Mouse (Mus musculus): ENCODE results near the gene Tfdp1. TPM values are rescaled to one million over a fixed set of nuclear protein-coding genes. Genes with fewer than 3 reads are reported as not detected.

The Tfdp1 gene
- polyA plus RNA-seq, 1 experiment = 124 TPM

- H3K4me3 ChIP-seq (ENCODE audit: insufficient read depth, poor library complexity, severe bottlenecking) = no peak overlapping the region
- no peak for TF ChIP-seq CTCF (IDR thresholded peaks at IDR 0.05; ENCODE audit: control insufficient read depth, insufficient read depth, insufficient read length)
- H3K79me2 ChIP-seq (ENCODE audit: control insufficient read depth, insufficient read depth) = peaks cover 100% of the 10 kb centered on the region
- peaks cover 96% of the 10 kb centered on the region for H3K36me3 ChIP-seq (ENCODE audit: control insufficient read depth, insufficient read depth)
- H3K27me3 ChIP-seq (ENCODE audit: control insufficient read depth, insufficient read depth, insufficient read length) = no peaks in the 10 kb centered on the region
- no peak overlapping the region for H3ac ChIP-seq (ENCODE audit: control insufficient read depth, insufficient read length, low read depth)
- peaks cover 82% of the 10 kb centered on the region for H3K79me3 ChIP-seq (ENCODE audit: low read depth)
These were observed 14.7 kb downstream of the Tfdp1 start for GRCm38 (mm10) chr8:13353155-13353833.

GRCm38 (mm10) chr8:13353883-13354282 is 15.3 kb downstream of the Tfdp1 start:
- Histone ChIP-seq H3K4me3 (ENCODE audit: insufficient read depth, poor library complexity, severe bottlenecking) (no peak overlapping the region), H3K36me3 (ENCODE audit: control insufficient read depth, insufficient read depth) (peaks cover 96% of the 10 kb centered on the region), H3K27me3 (ENCODE audit: control insufficient read depth, insufficient read depth, insufficient read length) (no peaks in the 10 kb centered on the region), H3K79me3 (ENCODE audit: low read depth) (peaks cover 81% of the 10 kb centered on the region), H3K79me2 (ENCODE audit: control insufficient read depth, insufficient read depth) (peaks cover 100% of the 10 kb centered on the region), H3ac (ENCODE audit: control insufficient read depth, insufficient read length, low read depth) (no peak overlapping the region)
- TF ChIP-seq MYOG (IDR thresholded peaks at IDR 0.05; ENCODE audit: control insufficient read depth, extremely low read depth, insufficient read length) (no peak), MAX (IDR thresholded peaks at IDR 0.05) (no peak)

GRCm38 (mm10) chr8:13356221-13356620 is 17.7 kb downstream of the Tfdp1 start:
- Histone ChIP-seq H3K79me3 (ENCODE audit: low read depth) (peaks cover 87% of the 10 kb centered on the region), H3K36me3 (ENCODE audit: control insufficient read depth, insufficient read depth) (peaks cover 96% of the 10 kb centered on the region), H3ac (ENCODE audit: control insufficient read depth, insufficient read length, low read depth) (no peak overlapping the region), H3K27me3 (ENCODE audit: control insufficient read depth, insufficient read depth, insufficient read length) (no peaks in the 10 kb centered on the region), H3K79me2 (ENCODE audit: control insufficient read depth, insufficient read depth) (peaks cover 100% of the 10 kb centered on the region), H3K4me3 (ENCODE audit: insufficient read depth, poor library complexity, severe bottlenecking) (no peak overlapping the region)
- TF ChIP-seq MYOD1 (IDR thresholded peaks at IDR 0.05; ENCODE audit: control insufficient read depth, insufficient read length, low read depth) (no peak), MYOG (IDR thresholded peaks at IDR 0.05; ENCODE audit: control insufficient read depth, extremely low read depth, insufficient read length) (no peak), CTCF (IDR thresholded peaks at IDR 0.05; ENCODE audit: control insufficient read depth, insufficient read depth, insufficient read length) (no peak), MAX (IDR thresholded peaks at IDR 0.05) (no peak), FOSL1 (IDR thresholded peaks at IDR 0.05; ENCODE audit: insufficient read depth, low read length, poor library complexity, severe bottlenecking) (no peak)

GRCm38 (mm10) chr8:13356681-13357080 is 18.1 kb downstream of the Tfdp1 start:
- Histone ChIP-seq H3K4me3 (ENCODE audit: insufficient read depth, poor library complexity, severe bottlenecking) (no peak overlapping the region), H3K79me3 (ENCODE audit: low read depth) (peaks cover 91% of the 10 kb centered on the region), H3K27me3 (ENCODE audit: control insufficient read depth, insufficient read depth, insufficient read length) (no peaks in the 10 kb centered on the region), H3K36me3 (ENCODE audit: control insufficient read depth, insufficient read depth) (peaks cover 96% of the 10 kb centered on the region), H3ac (ENCODE audit: control insufficient read depth, insufficient read length, low read depth) (no peak overlapping the region), H3K79me2 (ENCODE audit: control insufficient read depth, insufficient read depth) (peaks cover 100% of the 10 kb centered on the region)
- no peak for TF ChIP-seq FOSL1 (IDR thresholded peaks at IDR 0.05; ENCODE audit: insufficient read depth, low read length, poor library complexity, severe bottlenecking)
- TF ChIP-seq MYOG (IDR thresholded peaks at IDR 0.05; ENCODE audit: control insufficient read depth, extremely low read depth, insufficient read length) = no peak
- TF ChIP-seq MYOD1 (IDR thresholded peaks at IDR 0.05; ENCODE audit: control insufficient read depth, insufficient read length, low read depth) = no peak
- no peak for TF ChIP-seq USF1 (IDR thresholded peaks at IDR 0.05; ENCODE audit: low read depth)
- no peak for TF ChIP-seq CEBPB (IDR thresholded peaks at IDR 0.05; ENCODE audit: low read depth)
- TF ChIP-seq MAX (IDR thresholded peaks at IDR 0.05) = no peak
- no peak for TF ChIP-seq CTCF (IDR thresholded peaks at IDR 0.05; ENCODE audit: control insufficient read depth, insufficient read depth, insufficient read length)

- no peak overlapping the region for H3ac ChIP-seq (ENCODE audit: control insufficient read depth, insufficient read length, low read depth)
- peaks cover 100% of the 10 kb centered on the region for H3K36me3 ChIP-seq (ENCODE audit: control insufficient read depth, insufficient read depth)
- no peaks in the 10 kb centered on the region for H3K27me3 ChIP-seq (ENCODE audit: control insufficient read depth, insufficient read depth, insufficient read length)
- no peak overlapping the region for H3K4me3 ChIP-seq (ENCODE audit: insufficient read depth, poor library complexity, severe bottlenecking)
- H3K79me2 ChIP-seq (ENCODE audit: control insufficient read depth, insufficient read depth) = peaks cover 100% of the 10 kb centered on the region
- peaks cover 90% of the 10 kb centered on the region for H3K79me3 ChIP-seq (ENCODE audit: low read depth)
- TF ChIP-seq CEBPB (IDR thresholded peaks at IDR 0.05; ENCODE audit: low read depth) = no peak
- no peak for TF ChIP-seq USF1 (IDR thresholded peaks at IDR 0.05; ENCODE audit: low read depth)
- no peak for TF ChIP-seq CTCF (IDR thresholded peaks at IDR 0.05; ENCODE audit: control insufficient read depth, insufficient read depth, insufficient read length)
- no peak for TF ChIP-seq MYOD1 (IDR thresholded peaks at IDR 0.05; ENCODE audit: control insufficient read depth, insufficient read length, low read depth)
- TF ChIP-seq MYOG (IDR thresholded peaks at IDR 0.05; ENCODE audit: control insufficient read depth, extremely low read depth, insufficient read length) = no peak
- no peak for TF ChIP-seq FOSL1 (IDR thresholded peaks at IDR 0.05; ENCODE audit: insufficient read depth, low read length, poor library complexity, severe bottlenecking)
- TF ChIP-seq MAX (IDR thresholded peaks at IDR 0.05) = no peak
These were observed 21.7 kb downstream of the Tfdp1 start for GRCm38 (mm10) chr8:13360213-13360612.

GRCm38 (mm10) chr8:13361865-13362264 is 23.3 kb downstream of the Tfdp1 start:
- Histone ChIP-seq H3K79me2 (ENCODE audit: control insufficient read depth, insufficient read depth) (peaks cover 100% of the 10 kb centered on the region), H3K27me3 (ENCODE audit: control insufficient read depth, insufficient read depth, insufficient read length) (no peaks in the 10 kb centered on the region), H3ac (ENCODE audit: control insufficient read depth, insufficient read length, low read depth) (no peak overlapping the region), H3K36me3 (ENCODE audit: control insufficient read depth, insufficient read depth) (peaks cover 100% of the 10 kb centered on the region), H3K79me3 (ENCODE audit: low read depth) (peaks cover 90% of the 10 kb centered on the region), H3K4me3 (ENCODE audit: insufficient read depth, poor library complexity, severe bottlenecking) (no peak overlapping the region)
- no peak for TF ChIP-seq CTCF (IDR thresholded peaks at IDR 0.05; ENCODE audit: control insufficient read depth, insufficient read depth, insufficient read length)
- no peak for TF ChIP-seq MYOG (IDR thresholded peaks at IDR 0.05; ENCODE audit: control insufficient read depth, extremely low read depth, insufficient read length)
- no peak for TF ChIP-seq MAX (IDR thresholded peaks at IDR 0.05)
- TF ChIP-seq MYOD1 (IDR thresholded peaks at IDR 0.05; ENCODE audit: control insufficient read depth, insufficient read length, low read depth) = no peak
- no peak for TF ChIP-seq USF1 (IDR thresholded peaks at IDR 0.05; ENCODE audit: low read depth)
- TF ChIP-seq CEBPB (IDR thresholded peaks at IDR 0.05; ENCODE audit: low read depth) = no peak
- TF ChIP-seq FOSL1 (IDR thresholded peaks at IDR 0.05; ENCODE audit: insufficient read depth, low read length, poor library complexity, severe bottlenecking) = no peak
